Mouse (Mus musculus): ENCODE data around the gene M1ap. TPM values are rescaled to one million over a fixed set of nuclear protein-coding genes. Genes with fewer than 3 reads are reported as not detected.

M1ap gene
- polyA plus RNA-seq (2017; shearing (Covaris generic)): 2.2 TPM

DNA sequence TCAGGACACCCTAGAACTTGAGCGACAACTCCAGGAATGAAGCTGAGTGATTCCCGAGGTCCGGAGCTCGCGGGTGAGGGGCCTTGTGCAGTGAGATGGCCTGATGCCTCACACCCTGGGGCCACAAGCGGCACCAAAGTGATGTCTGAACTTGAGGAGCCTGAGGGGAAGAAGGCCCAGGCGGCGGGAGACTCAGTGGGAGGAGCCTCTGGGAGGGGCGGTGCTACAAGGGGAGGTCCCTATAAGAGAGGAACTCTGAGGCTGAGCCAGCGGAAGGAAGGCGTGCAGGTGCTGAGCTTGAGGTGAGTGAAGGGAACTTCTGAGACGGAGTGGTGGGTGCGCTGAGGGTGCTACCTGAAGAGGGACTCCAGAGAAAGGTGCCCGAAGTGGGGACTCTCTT is at the start of gene M1ap:
M1ap (plus strand) TSS at position 252 of the 400 bp plus-strand sequence.

GRCm38 (mm10) chr6:82939167-82939912 is 7.4 kb upstream of the M1ap start, which contains the start of gene Sema4f:
Gene Sema4f (minus strand): TSS chr6:82939769.

DNA sequence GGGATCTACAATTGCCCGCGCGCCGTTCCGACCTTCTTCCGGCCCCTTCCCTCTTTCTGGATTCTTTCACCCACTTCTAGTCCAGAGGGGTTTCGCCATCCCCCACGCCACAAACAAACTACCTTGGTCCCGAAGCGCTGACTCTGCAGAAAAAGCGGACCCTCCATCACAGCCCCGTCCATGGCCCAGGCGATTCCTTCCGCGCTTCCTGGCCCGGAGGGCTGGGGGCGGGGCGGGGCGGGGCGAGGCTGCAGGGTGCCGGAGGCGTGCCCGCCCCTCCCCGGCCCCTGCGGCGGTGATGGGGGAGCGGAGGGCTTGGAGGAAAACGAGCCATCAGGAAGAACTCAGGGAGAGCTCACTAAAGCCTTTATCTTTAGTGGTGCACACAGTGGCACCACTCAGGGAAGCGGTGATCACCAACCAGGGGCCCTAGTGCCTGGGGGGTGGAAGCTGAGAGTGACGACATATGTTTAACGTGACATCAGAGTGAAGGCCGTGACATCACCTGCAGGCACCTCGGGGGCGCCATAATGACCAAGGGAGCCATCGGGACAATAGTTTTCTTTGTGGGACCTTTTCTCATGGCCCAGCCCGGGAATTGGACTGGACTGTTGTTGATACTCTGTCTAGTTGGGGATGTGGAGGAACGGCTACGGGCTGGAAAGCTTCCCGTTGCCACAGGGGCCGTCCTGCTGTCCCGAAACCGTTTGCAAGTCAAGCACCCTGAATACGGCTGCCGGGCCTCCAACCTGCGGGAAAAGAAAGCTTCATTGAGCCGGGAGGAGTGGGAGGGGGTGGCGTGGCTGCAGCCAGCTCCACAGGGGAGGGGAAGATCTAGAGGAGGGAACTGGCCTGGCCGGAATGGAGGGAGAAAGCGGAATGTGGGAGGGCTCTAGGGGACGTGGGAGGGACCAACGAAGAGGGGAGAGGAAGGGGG is 86.8 kb downstream of the M1ap start, which contains the start of the genes Dok1 and Loxl3:
Dok1 (minus strand) TSS at position 223 of the 937 bp plus-strand sequence.
Loxl3 (plus strand) TSS at position 925 of the 937 bp plus-strand sequence.

DNA sequence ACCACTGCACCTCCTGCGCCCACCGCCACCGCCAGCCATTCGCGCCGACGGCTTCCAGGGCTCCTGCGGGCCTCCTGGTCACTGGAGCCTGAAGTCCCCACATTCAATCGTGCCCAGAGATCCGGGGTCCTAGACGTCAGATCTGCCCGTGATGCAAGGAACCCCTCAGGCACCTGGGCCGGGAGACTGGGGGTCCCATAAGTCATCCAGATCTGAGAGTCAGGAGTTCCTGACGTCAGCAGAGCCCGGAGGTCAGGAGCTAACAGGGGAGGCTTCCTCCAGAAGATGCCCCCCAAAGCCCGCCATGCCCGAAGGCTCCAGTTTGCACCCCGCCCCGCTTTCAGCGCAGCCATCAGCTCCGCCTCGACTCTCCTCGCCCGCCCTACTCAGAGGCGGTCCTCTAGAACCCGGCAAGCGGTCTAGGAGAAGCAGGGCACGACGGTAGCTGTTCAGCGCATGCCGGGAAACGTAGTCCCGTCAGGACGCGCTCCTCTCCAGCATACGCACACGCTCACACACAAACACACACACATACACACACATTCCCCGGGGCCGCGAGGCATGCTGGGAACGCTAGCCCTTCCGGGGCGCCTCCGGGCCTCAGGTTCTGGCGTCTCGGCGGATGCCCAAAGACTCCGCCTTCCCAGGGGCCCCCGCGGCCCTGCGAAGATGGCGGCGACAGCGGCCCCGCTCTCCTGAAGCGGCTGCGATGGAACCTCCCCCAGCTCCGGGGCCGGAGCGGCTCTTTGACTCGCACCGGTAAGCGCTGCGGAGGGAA is 107.6 kb downstream of the M1ap start, which contains the start of gene Aup1:
Aup1 (plus strand) TSS at position 448 of the 778 bp plus-strand sequence.

DNA sequence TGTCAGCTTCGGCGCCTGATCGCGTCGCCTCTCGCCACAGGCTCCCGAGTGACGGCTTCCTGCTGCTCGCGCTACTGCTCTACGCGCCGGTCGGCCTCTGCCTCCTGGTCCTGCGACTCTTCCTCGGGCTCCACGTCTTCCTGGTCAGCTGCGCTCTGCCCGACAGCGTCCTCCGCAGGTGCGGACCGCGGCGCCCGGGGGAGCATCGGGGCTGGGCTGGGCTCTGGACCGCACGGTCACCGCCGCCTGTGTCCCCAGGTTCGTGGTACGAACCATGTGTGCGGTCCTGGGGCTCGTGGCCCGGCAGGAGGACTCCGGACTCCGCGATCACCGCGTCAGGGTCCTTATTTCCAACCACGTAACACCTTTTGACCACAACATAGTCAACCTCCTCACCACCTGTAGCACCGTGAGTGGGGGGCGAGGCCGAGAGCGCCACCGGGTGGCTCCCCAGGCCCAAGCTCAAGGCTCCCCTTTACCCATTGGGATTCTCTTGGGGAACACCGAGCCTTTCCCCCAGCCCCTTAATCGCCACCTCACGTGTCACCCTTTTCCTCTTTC is 108.2 kb downstream of the M1ap start, which contains the start of gene Htra2:
Htra2 (minus strand) TSS at position 403 of the 561 bp plus-strand sequence.

GRCm38 (mm10) chr6:83057790-83058189 is 111.1 kb downstream of the M1ap start, which contains the start of gene Dqx1:
Gene Dqx1 (plus strand): TSS chr6:83057844.

DNA sequence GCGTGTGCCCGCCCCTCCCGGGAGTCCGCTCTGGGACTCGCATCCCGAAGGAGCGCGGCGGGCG is 123.4 kb downstream of the M1ap start, which contains the start of gene Tlx2:
Tlx2 (minus strand) TSS at position 47 of the 64 bp plus-strand sequence.

DNA sequence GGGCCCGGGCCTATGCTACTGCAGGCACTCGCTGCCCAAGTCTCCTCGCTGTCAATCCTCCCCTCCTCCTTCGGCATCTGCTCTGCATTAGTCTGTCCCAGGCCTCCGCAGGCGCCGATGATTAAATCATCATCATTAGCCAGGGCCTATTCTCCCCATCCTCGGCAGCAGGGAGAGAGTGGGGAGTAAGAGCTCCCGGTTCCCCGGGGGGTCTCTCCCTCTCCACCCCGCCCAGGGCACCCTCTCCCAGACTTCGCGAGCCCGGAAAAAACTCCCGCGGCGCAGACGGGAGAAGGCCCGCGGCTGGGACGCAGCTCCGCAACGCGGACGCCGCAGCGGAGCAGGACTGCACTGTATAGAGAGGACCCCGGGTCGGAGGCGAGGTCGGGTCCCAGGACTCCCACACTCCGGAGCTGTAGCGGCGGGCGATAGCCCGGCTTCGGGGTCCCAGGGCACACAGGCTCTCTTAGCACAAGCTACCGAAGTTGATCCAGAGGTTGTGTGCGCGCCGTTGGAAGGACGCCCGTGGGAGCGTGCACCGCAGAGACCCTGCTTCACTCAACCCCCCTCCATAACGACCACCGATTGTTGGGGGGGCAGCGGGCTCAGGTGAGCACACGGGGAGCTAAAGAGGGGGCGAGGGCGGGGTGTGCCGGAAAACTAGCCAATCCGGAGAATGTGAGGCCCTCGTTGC is 131.1 kb downstream of the M1ap start, which contains the start of gene Pcgf1:
Pcgf1 (plus strand) TSS at position 240 of the 694 bp plus-strand sequence.

Other genes starting within 250 kb of the M1ap start
- 173 TPM for gene Pole4, start 241.5 kb upstream of the M1ap start, polyA plus RNA-seq (2017; shearing (Covaris generic))
- gene Hk2, start 172.4 kb upstream of the M1ap start, polyA plus RNA-seq (2017; shearing (Covaris generic)): 1.3 TPM
- 2.9 TPM for gene Sema4f, start 7.1 kb upstream of the M1ap start, polyA plus RNA-seq (2017; shearing (Covaris generic))
- gene Dok1, start 86.6 kb downstream of the M1ap start, polyA plus RNA-seq (2017; shearing (Covaris generic)): 51.6 TPM
- gene Loxl3, start 87.3 kb downstream of the M1ap start, polyA plus RNA-seq (2017; shearing (Covaris generic)): 0.16 TPM
- gene Aup1, start 107.6 kb downstream of the M1ap start, polyA plus RNA-seq (2017; shearing (Covaris generic)): 371 TPM
- gene Htra2, start 108.4 kb downstream of the M1ap start, polyA plus RNA-seq (2017; shearing (Covaris generic)): 70.9 TPM
- gene Dqx1, start 110.9 kb downstream of the M1ap start, polyA plus RNA-seq (2017; shearing (Covaris generic)): 3.3 TPM
- gene Tlx2, start 123.4 kb downstream of the M1ap start, polyA plus RNA-seq (2017; shearing (Covaris generic)): not detected
- 42.8 TPM for gene Pcgf1, start 131.0 kb downstream of the M1ap start, polyA plus RNA-seq (2017; shearing (Covaris generic))
- gene Lbx2, start 139.5 kb downstream of the M1ap start, polyA plus RNA-seq (2017; shearing (Covaris generic)): not detected
- 4.4 TPM for gene Ccdc142, start 154.7 kb downstream of the M1ap start, polyA plus RNA-seq (2017; shearing (Covaris generic))
- gene Gm42688, start 154.7 kb downstream of the M1ap start, polyA plus RNA-seq (2017; shearing (Covaris generic)): 3.9 TPM
- gene Mrpl53, start 162.1 kb downstream of the M1ap start, polyA plus RNA-seq (2017; shearing (Covaris generic)): 65.3 TPM
- gene Mogs, start 168.6 kb downstream of the M1ap start, polyA plus RNA-seq (2017; shearing (Covaris generic)): 4.5 TPM
- 67.6 TPM for gene Wbp1, start 174.7 kb downstream of the M1ap start, polyA plus RNA-seq (2017; shearing (Covaris generic))
- gene Ino80b, start 178.5 kb downstream of the M1ap start, polyA plus RNA-seq (2017; shearing (Covaris generic)): 8.0 TPM
- 0.91 TPM for gene Rtkn, start 188.6 kb downstream of the M1ap start, polyA plus RNA-seq (2017; shearing (Covaris generic))
- gene Wdr54, start 209.5 kb downstream of the M1ap start, polyA plus RNA-seq (2017; shearing (Covaris generic)): 1.4 TPM
- gene 1700003E16Rik, start 209.5 kb downstream of the M1ap start, polyA plus RNA-seq (2017; shearing (Covaris generic)): not detected
- 67.1 TPM for gene Dctn1, start 219.0 kb downstream of the M1ap start, polyA plus RNA-seq (2017; shearing (Covaris generic))